Mouse (Mus musculus) midbrain, embryonic 16.5 days (tissue): Measurements from ENCODE around the gene Preb. TPM values are rescaled to one million over a fixed set of nuclear protein-coding genes. Genes with fewer than 3 reads are reported as not detected.

Experiments used
- ATAC-seq: fragments of 200-750 bp; cut with Nextera tagmentation; 2 replicates; pipeline ENCODE4 v1.8.0; 2017; ENCODE audit warnings: moderate TSS enrichment
- H3K27ac ChIP-seq: fragments of 300-500 bp; sonication (generic); 2 replicates; pipeline ENCODE4 v1.5.1; 2014; ENCODE audit warnings: mild to moderate bottlenecking, low read length, mixed read lengths
- H3K27me3 ChIP-seq: fragments of 300-500 bp; sonication (generic); 2 replicates; pipeline ENCODE4 v1.6.1; 2014; ENCODE audit warnings: low read depth, low read length, mixed read lengths; ENCODE audit not compliant: control insufficient read depth, insufficient read depth
- H3K36me3 ChIP-seq: fragments of 300-500 bp; sonication (generic); 2 replicates; pipeline ENCODE4 v1.6.1; 2014; ENCODE audit warnings: mild to moderate bottlenecking, low read length, moderate library complexity, mixed read lengths; ENCODE audit not compliant: control insufficient read depth, insufficient read depth
- H3K4me1 ChIP-seq: fragments of 300-500 bp; sonication (generic); 2 replicates; pipeline ENCODE4 v1.6.1; 2014; ENCODE audit warnings: mild to moderate bottlenecking, low read length, mixed read lengths; ENCODE audit not compliant: control insufficient read depth, insufficient read depth
- H3K4me2 ChIP-seq: fragments of 300-500 bp; sonication (generic); 2 replicates; pipeline ENCODE4 v1.6.1; 2014; ENCODE audit warnings: mild to moderate bottlenecking, low read length, mixed read lengths
- H3K4me3 ChIP-seq: fragments of 300-500 bp; sonication (generic); 2 replicates; pipeline ENCODE4 v1.5.1; 2014; ENCODE audit warnings: low read depth, mild to moderate bottlenecking, low read length, moderate library complexity, mixed read lengths
- H3K9ac ChIP-seq: fragments of 300-500 bp; sonication (generic); 2 replicates; pipeline ENCODE4 v1.6.1; 2014; ENCODE audit warnings: low read depth, low read length, mixed read lengths
- H3K9me3 ChIP-seq: fragments of 300-500 bp; sonication (generic); replicated peaks from 2 replicates; pipeline ENCODE4 v1.6.1; 2014; ENCODE audit warnings: mild to moderate bottlenecking, low read length, mixed read lengths; ENCODE audit not compliant: control insufficient read depth, poor library complexity, severe bottlenecking
- WGBS: fragments of 180-500 bp; shearing (Covaris S2); extraction: QIAGEN DNeasy Blood & Tissue Kit; methylation state at CpG from one replicate; pipeline ENCODE4 v1.1.7; 2014; 5-methylcytosine and 5-hydroxymethylcytosine counted together
- polyA plus RNA-seq: library from polyadenylated mRNA; unstranded; fragments of >200 nt; fragmentation: Nextera tagmentation; extraction: Ambion mirVana; gene quantifications from 2 replicates; pipeline ENCODE4 v1.2.1, GENCODE M21; 2015

The Preb gene
- polyA plus RNA-seq, 1 experiment from 2014 or later: 102 TPM

- Histone ChIP-seq H3K4me3 (peak within 1 kb of the TSS; percentile 61), H3K9ac (peak within 1 kb of the TSS; percentile 74), H3K27ac (peak within 1 kb of the TSS; percentile 67), H3K9me3 (no peaks in the 10 kb centered on the region), H3K4me1 (peaks cover 11% of the 10 kb centered on the region), H3K4me2 (peak within 1 kb of the TSS; percentile 97), H3K36me3 (no peaks in the 10 kb centered on the region), H3K27me3 (no peaks in the 10 kb centered on the region)
- peak; percentile 65 for ATAC-seq
- 1% methylated on average over 35 of the region's 40 CpGs for WGBS
Measured at GRCm38 (mm10) chr5:30921256-30922033, 38.7 kb downstream of the Preb start, which contains the start of gene Khk. Gene Khk (plus strand): TSS chr5:30921431.

- Histone ChIP-seq H3K4me3 (no peak overlapping the region), H3K4me1 (peaks cover 13% of the 10 kb centered on the region), H3K27ac (peak overlapping the region; percentile 33; the same call in 1 of the 2 replicates), H3K4me2 (peak overlapping the region; percentile 97), H3K27me3 (no peaks in the 10 kb centered on the region), H3K9ac (no peak overlapping the region), H3K36me3 (no peaks in the 10 kb centered on the region), H3K9me3 (no peaks in the 10 kb centered on the region)
- peak; percentile 1; the same call in 1 of the 2 replicates for ATAC-seq
- 66% methylated on average over 19 of the region's 19 CpGs for WGBS
Measured at GRCm38 (mm10) chr5:30920621-30921020, 39.5 kb downstream of the Preb start.

- no peak overlapping the region for H3K4me2 ChIP-seq
- no peaks in the 10 kb centered on the region for H3K36me3 ChIP-seq
- H3K27ac ChIP-seq: peak overlapping the region; percentile 33; the same call in 1 of the 2 replicates
- peaks cover 15% of the 10 kb centered on the region for H3K4me1 ChIP-seq
- no peaks in the 10 kb centered on the region for H3K9me3 ChIP-seq
- WGBS: 71% methylated on average over 11 of the region's 11 CpGs
- ATAC-seq: no peak
- no peak overlapping the region for H3K9ac ChIP-seq
- H3K27me3 ChIP-seq: no peaks in the 10 kb centered on the region
- no peak overlapping the region for H3K4me3 ChIP-seq
Measured at GRCm38 (mm10) chr5:30919831-30920614, 40.1 kb downstream of the Preb start.

GRCm38 (mm10) chr5:30918691-30919090, 41.5 kb downstream of the Preb start:
- H3K27ac ChIP-seq: no peak overlapping the region
- H3K4me1 ChIP-seq: peaks cover 15% of the 10 kb centered on the region
- no peaks in the 10 kb centered on the region for H3K36me3 ChIP-seq
- no peak for ATAC-seq
- 88% methylated on average over 8 of the region's 8 CpGs for WGBS
- H3K9ac ChIP-seq: 0 out of 2 replicates have a peak overlapping the region, but pooled peaks have one; percentile 14
- H3K4me3 ChIP-seq: no peak overlapping the region
- H3K27me3 ChIP-seq: no peaks in the 10 kb centered on the region
- no peak overlapping the region for H3K4me2 ChIP-seq
- H3K9me3 ChIP-seq: no peaks in the 10 kb centered on the region

GRCm38 (mm10) chr5:30917891-30918670, 42.1 kb downstream of the Preb start:
- WGBS: 84% methylated on average over 31 of the region's 31 CpGs
- Histone ChIP-seq H3K27ac (no peak overlapping the region), H3K4me2 (no peak overlapping the region), H3K4me3 (no peak overlapping the region), H3K27me3 (no peaks in the 10 kb centered on the region), H3K9ac (0 out of 2 replicates have a peak overlapping the region, but pooled peaks have one; percentile 14), H3K4me1 (peaks cover 15% of the 10 kb centered on the region), H3K9me3 (no peaks in the 10 kb centered on the region), H3K36me3 (no peaks in the 10 kb centered on the region)
- no peak for ATAC-seq

GRCm38 (mm10) chr5:30917348-30917747, 42.8 kb downstream of the Preb start:
- no peak for ATAC-seq
- no peaks in the 10 kb centered on the region for H3K27me3 ChIP-seq
- 94% methylated on average over 11 of the region's 11 CpGs for WGBS
- no peaks in the 10 kb centered on the region for H3K9me3 ChIP-seq
- no peak overlapping the region for H3K27ac ChIP-seq
- no peak overlapping the region for H3K4me2 ChIP-seq
- peak overlapping the region; percentile 30; the same call in 1 of the 2 replicates for H3K9ac ChIP-seq
- H3K4me1 ChIP-seq: peaks cover 10% of the 10 kb centered on the region
- no peaks in the 10 kb centered on the region for H3K36me3 ChIP-seq
- no peak overlapping the region for H3K4me3 ChIP-seq

- Histone ChIP-seq H3K27ac (no peak overlapping the region), H3K4me3 (no peak overlapping the region), H3K9me3 (no peaks in the 10 kb centered on the region), H3K4me1 (peaks cover 5% of the 10 kb centered on the region), H3K36me3 (no peaks in the 10 kb centered on the region), H3K4me2 (no peak overlapping the region), H3K9ac (peak overlapping the region; percentile 30; the same call in 1 of the 2 replicates), H3K27me3 (no peaks in the 10 kb centered on the region)
- ATAC-seq: no peak
- WGBS: 94% methylated on average over 9 of the region's 9 CpGs
Measured at GRCm38 (mm10) chr5:30916841-30917240, 43.3 kb downstream of the Preb start.

- H3K9me3 ChIP-seq: no peaks in the 10 kb centered on the region
- H3K4me1 ChIP-seq: peaks cover 4% of the 10 kb centered on the region
- H3K27ac ChIP-seq: peak overlapping the region; percentile 25; the same call in 1 of the 2 replicates
- H3K27me3 ChIP-seq: no peaks in the 10 kb centered on the region
- H3K36me3 ChIP-seq: no peaks in the 10 kb centered on the region
- H3K4me3 ChIP-seq: no peak overlapping the region
- H3K4me2 ChIP-seq: peak overlapping the region; percentile 28
- ATAC-seq: peak; percentile 88
- no peak overlapping the region for H3K9ac ChIP-seq
- WGBS: 4% methylated on average over 7 of the region's 7 CpGs
Measured at GRCm38 (mm10) chr5:30915974-30916433, 44.2 kb downstream of the Preb start.
